26 mouse cellular contexts compared by ENCODE assay signal in genomic region chr15:101005717-101006116, GRCm38 (mm10). TPM values are rescaled to one million over a fixed set of nuclear protein-coding genes. Genes with fewer than 3 reads are reported as not detected.
DNase-seq lines count a peak whose midpoint lies in the region; ATAC-seq and TF ChIP-seq lines count a peak whose summit lies in the region.
"Had no signal": no experiment of that assay in that cellular context is flagged by ENCODE, and none has a peak within 500 bp of the region (broad histone marks: within the 10 kb centered on the region; RNA-seq: fewer than 3 reads in every experiment).

No protein-coding gene starts in this region.

- no peaks in the 10 kb centered on the region for H3K9me3 ChIP-seq in hindbrain, embryonic 12.5 days (replicated peaks)
- H3K9me3 ChIP-seq in liver, postnatal 0 days (ENCODE audit: low read length): no peaks in the 10 kb centered on the region
- H3K9me3 ChIP-seq: embryonic facial prominence, embryonic 10.5 days; heart, embryonic 15.5 days; hindbrain, embryonic 10.5 days; midbrain, embryonic 13.5 days had no signal

- no peak overlapping the region for H3K27ac ChIP-seq in hindbrain, embryonic 12.5 days
- H3K27ac ChIP-seq in liver, postnatal 0 days (ENCODE audit: low read depth): no peak overlapping the region
- H3K27ac ChIP-seq: heart, embryonic 15.5 days; liver, embryonic 14.5 days; midbrain, embryonic 13.5 days had no signal

- intact Hi-C loops in left cerebral cortex, postnatal 25 days (cut with DNase I): loop anchor here (2.0 to 5.0 kb wide), 2 partner anchors 133 to 173 kb away; no protein-coding TSS in a partner anchor

- no peak overlapping the region for H3K9ac ChIP-seq in hindbrain, embryonic 12.5 days
- no peak overlapping the region for H3K9ac ChIP-seq in liver, postnatal 0 days (replicated peaks)
- H3K9ac ChIP-seq: liver, embryonic 14.5 days; midbrain, embryonic 13.5 days had no signal

- TF ChIP-seq EP300 in liver, postnatal 0 days (IDR thresholded peaks at IDR 0.05; ENCODE audit: low read depth): no peak

- no peak for ATAC-seq in hindbrain, embryonic 12.5 days (ENCODE audit: low FRiP score)
- ATAC-seq in liver, postnatal 0 days: no peak
- ATAC-seq: midbrain, embryonic 13.5 days had no signal

- no peak overlapping the region for H3K4me3 ChIP-seq in hindbrain, embryonic 12.5 days
- H3K4me3 ChIP-seq in liver, postnatal 0 days (ENCODE audit: low read depth, low read length): no peak overlapping the region

- H3K4me1 ChIP-seq in hindbrain, embryonic 12.5 days: peaks cover 11% of the 10 kb centered on the region
- no peaks in the 10 kb centered on the region for H3K4me1 ChIP-seq in liver, postnatal 0 days (ENCODE audit: insufficient read depth)

- H3K36me3 ChIP-seq in hindbrain, embryonic 12.5 days: peaks cover 8% of the 10 kb centered on the region
- no peaks in the 10 kb centered on the region for H3K36me3 ChIP-seq in liver, postnatal 0 days (replicated peaks; ENCODE audit: insufficient read depth, low read length)
- H3K36me3 ChIP-seq: embryonic facial prominence, embryonic 10.5 days; heart, embryonic 15.5 days had no signal

- peak; percentile 53 for DNase-seq in layer of hippocampus, adult 9-11 months
- DNase-seq in layer of hippocampus, adult 11-12 months (ENCODE audit: low spot score): no peak
- DNase-seq in frontal cortex, postnatal 14 days (ENCODE audit: low spot score in 2 of 2): peak; percentile 44 to 54
- DNase-seq in left cerebral cortex, postnatal 25 days (ENCODE audit: low spot score in 2 of 2): peak; percentile 72 to 95
- DNase-seq in telencephalon, adult 2 months (ENCODE audit: low read depth, low spot score): peak; percentile 91
- DNase-seq in liver, postnatal 0 days: no peak
- DNase-seq: adrenal gland, postnatal 25 days; cerebellum, adult 18-20 months; gastrocnemius, postnatal 25 days; kidney, adult 8-10 months; kidney, postnatal 14 days; thymus, postnatal 36 days had no signal

- WGBS in hindbrain, embryonic 12.5 days: 78% methylated on average over 8 of the region's 8 CpGs
- WGBS in liver, postnatal 0 days (ENCODE audit: insufficient replicate concordance): 73% methylated on average over 8 of the region's 8 CpGs

- H3K4me2 ChIP-seq in hindbrain, embryonic 12.5 days (replicated peaks): no peak overlapping the region
- H3K4me2 ChIP-seq in liver, postnatal 0 days (ENCODE audit: low read depth, low read length): no peak overlapping the region

- no peak for TF ChIP-seq CTCF in liver, postnatal 0 days (IDR thresholded peaks at IDR 0.05; ENCODE audit: low read depth)

- no peaks in the 10 kb centered on the region for H3K27me3 ChIP-seq in hindbrain, embryonic 12.5 days
- 0 out of 2 replicates have a peak, but pooled peaks cover 9% of the 10 kb centered on the region for H3K27me3 ChIP-seq in liver, postnatal 0 days (ENCODE audit: insufficient read depth, low read length)

RNA-seq across cellular contexts. Expression of gene Gm47841, which starts 41.5 kb away (rescaled TPM):
- not detected for total RNA-seq in left cerebral cortex, postnatal 25 days (2021)
- polyA plus RNA-seq in hindbrain, embryonic 12.5 days (2016; fragmentation: Nextera tagmentation; extraction: Ambion mirVana): not detected in 2 replicates
- not detected in 2 replicates for polyA plus RNA-seq in liver, postnatal 0 days (2015; fragmentation: Nextera tagmentation; extraction: Ambion mirVana)
- total RNA-seq: adrenal gland, postnatal 25 days; CH12.LX; common myeloid progenitor, adult 5-6 weeks; gastrocnemius, postnatal 25 days; layer of hippocampus, postnatal 14 days; MEL had no signal
- polyA plus RNA-seq: embryonic facial prominence, embryonic 10.5 days; forebrain, embryonic 11.5 days; heart, embryonic 15.5 days; hindbrain, embryonic 10.5 days; intestine, embryonic 14.5 days; liver, embryonic 14.5 days; lung, embryonic 16.5 days; midbrain, embryonic 13.5 days; neural tube, embryonic 14.5 days had no signal

Comparison
In these comparisons a context has a peak if more than half of its experiments do, and no peak if none do; other contexts are left out.
1. DNase-seq: peak in layer of hippocampus, adult 9-11 months (single experiment), frontal cortex, postnatal 14 days (2 of 2), left cerebral cortex, postnatal 25 days (2 of 2) and telencephalon, adult 2 months (single experiment); none in layer of hippocampus, adult 11-12 months (single experiment) and liver, postnatal 0 days (single experiment).